Mouse (Mus musculus) thymus, adult 2 months (tissue): Measurements from ENCODE around the gene Tymp.

ENCODE experiments used
- CTCF ChIP-seq: fragments of 200-500 bp; IDR thresholded peaks from 2 replicates; pipeline ENCODE4 v1.5.1; 2012; ENCODE audit warnings: mild to moderate bottlenecking, control low read depth, low read length, moderate library complexity, borderline replicate concordance; ENCODE audit not compliant: control insufficient read depth, poor library complexity, insufficient read depth; ENCODE audit errors: extremely low read depth
- POLR2A ChIP-seq: fragments of 200-500 bp; IDR thresholded peaks from 2 replicates; pipeline ENCODE4 v1.6.1; 2012; ENCODE audit warnings: mild to moderate bottlenecking, low read length, control low read depth, moderate library complexity; ENCODE audit not compliant: control insufficient read depth, poor library complexity, insufficient read depth; ENCODE audit errors: extremely low read depth

GRCm38 (mm10) chr15:89355241-89356187 is 21.3 kb downstream of the Tymp start, which contains the start of the genes Lmf2 and Ncaph2:
- TF ChIP-seq CTCF (peak; percentile 43; the same call in 1 of the 2 replicates), POLR2A (peak; percentile 78; the same call in 1 of the 2 replicates)
